Mouse (Mus musculus) lung, postnatal 0 days (tissue): ENCODE results near the gene Arid3a. TPM values are rescaled to one million over a fixed set of nuclear protein-coding genes. Genes with fewer than 3 reads are reported as not detected.

Experiments
- ATAC-seq: fragments of 200-750 bp; cut with Nextera tagmentation; 2 replicates; pipeline ENCODE4 v1.8.0; 2017; ENCODE audit warnings: moderate library complexity
- DNase-seq: peaks from one replicate; pipeline ENCODE4 v3.0.0-alpha.2; 2016; ENCODE audit warnings: low spot score
- H3K27ac ChIP-seq: fragments of 300-500 bp; sonication (generic); 2 replicates; pipeline ENCODE4 v1.5.1; 2014; ENCODE audit warnings: antibody characterized with exemption, mild to moderate bottlenecking, low read length, mixed read lengths
- H3K27me3 ChIP-seq: fragments of 300-500 bp; sonication (generic); replicated peaks from 2 replicates; pipeline ENCODE4 v1.6.1; 2014; ENCODE audit warnings: low read length, mixed read lengths; ENCODE audit not compliant: insufficient read depth
- H3K36me3 ChIP-seq: fragments of 300-500 bp; sonication (generic); 2 replicates; pipeline ENCODE4 v1.6.1; 2014; ENCODE audit warnings: low read length, mixed read lengths; ENCODE audit not compliant: insufficient read depth
- H3K4me1 ChIP-seq: fragments of 300-500 bp; sonication (generic); 2 replicates; pipeline ENCODE4 v1.6.1; 2014; ENCODE audit warnings: antibody characterized with exemption, low read depth, low read length, mixed read lengths; ENCODE audit not compliant: insufficient read depth
- H3K4me2 ChIP-seq: fragments of 300-500 bp; sonication (generic); replicated peaks from 2 replicates; pipeline ENCODE4 v1.6.1; 2014; ENCODE audit warnings: low read depth, mild to moderate bottlenecking, low read length, moderate library complexity, mixed read lengths
- H3K4me3 ChIP-seq: fragments of 300-500 bp; sonication (generic); 2 replicates; pipeline ENCODE4 v1.5.1; 2014; ENCODE audit warnings: low read depth, low read length
- H3K9ac ChIP-seq: fragments of 300-500 bp; sonication (generic); replicated peaks from 2 replicates; pipeline ENCODE4 v1.6.1; 2014; ENCODE audit warnings: low read depth, mild to moderate bottlenecking
- H3K9me3 ChIP-seq: fragments of 300-500 bp; sonication (generic); 2 replicates; pipeline ENCODE4 v1.6.1; 2016; ENCODE audit warnings: low read length, mixed read lengths
- CTCF ChIP-seq: IDR thresholded peaks from 2 replicates; pipeline ENCODE4 v1.5.1; 2016; ENCODE audit warnings: antibody characterized with exemption, mild to moderate bottlenecking
- EP300 ChIP-seq: IDR thresholded peaks from 2 replicates; pipeline ENCODE4 v1.6.1; 2016; ENCODE audit warnings: antibody characterized with exemption, mild to moderate bottlenecking, control low read depth
- WGBS: fragments of 180-500 bp; shearing (Covaris S2); extraction: QIAGEN DNeasy Blood & Tissue Kit; methylation state at CpG from one replicate; pipeline ENCODE4 v1.1.7; 2014; 5-methylcytosine and 5-hydroxymethylcytosine counted together
- polyA plus RNA-seq: library from polyadenylated mRNA; unstranded; fragments of >200 nt; fragmentation: Nextera tagmentation; extraction: Ambion mirVana; gene quantifications from 2 replicates; pipeline ENCODE4 v1.2.1, GENCODE M21; 2015

Gene Arid3a
- polyA plus RNA-seq, 1 experiment from 2014 or later: 4.8 TPM

DNA sequence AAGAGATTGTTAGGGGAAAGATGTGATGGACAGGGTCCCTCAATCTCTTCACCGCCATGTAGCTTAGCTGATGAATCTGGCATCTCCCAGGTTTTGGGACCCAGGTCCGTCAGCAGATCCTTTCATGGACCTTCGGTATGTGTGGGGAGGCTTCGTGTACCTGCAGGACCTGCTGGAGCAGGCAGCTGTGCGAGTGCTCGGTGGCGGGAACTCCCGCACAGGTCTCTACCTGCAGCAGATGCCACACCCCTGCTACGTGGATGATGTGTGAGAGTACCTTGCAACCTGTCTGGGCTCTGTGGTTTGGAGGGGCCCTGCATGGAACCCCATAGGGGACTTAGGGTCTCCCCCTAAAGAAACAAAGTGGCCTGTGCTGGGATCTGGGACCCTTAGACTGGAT, 75.1 kb downstream of the Arid3a start:
- no peak for DNase-seq
- Histone ChIP-seq H3K4me3 (no peak overlapping the region), H3K4me1 (0 out of 2 replicates have a peak, but pooled peaks cover 10% of the 10 kb centered on the region), H3K36me3 (no peaks in the 10 kb centered on the region), H3K27ac (no peak overlapping the region), H3K9ac (no peak overlapping the region), H3K9me3 (no peaks in the 10 kb centered on the region), H3K4me2 (no peak overlapping the region), H3K27me3 (no peaks in the 10 kb centered on the region)
- WGBS: 82% methylated on average over 9 of the region's 9 CpGs
- ATAC-seq: no peak
- no peak for TF ChIP-seq CTCF
- no peak for TF ChIP-seq EP300

DNA sequence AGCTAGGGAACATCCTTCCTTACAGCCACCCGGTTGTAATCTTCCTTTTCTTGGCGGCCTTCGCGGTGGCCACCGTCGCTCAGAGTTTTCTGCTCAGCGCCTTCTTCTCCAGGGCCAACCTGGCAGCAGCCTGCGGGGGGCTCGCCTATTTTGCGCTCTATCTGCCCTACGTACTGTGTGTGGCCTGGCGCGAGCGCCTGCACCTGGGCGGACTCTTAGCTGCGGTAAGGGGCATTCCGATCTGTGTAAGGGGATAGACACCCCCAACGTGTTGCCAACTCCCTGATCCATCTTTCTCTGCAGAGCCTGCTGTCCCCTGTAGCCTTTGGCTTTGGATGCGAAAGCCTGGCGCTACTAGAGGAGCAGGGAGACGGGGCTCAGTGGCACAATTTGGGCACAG, 76.0 kb downstream of the Arid3a start:
- no peaks in the 10 kb centered on the region for H3K36me3 ChIP-seq
- peak overlapping the region; percentile 29; the same call in 1 of the 2 replicates for H3K27ac ChIP-seq
- 0 out of 2 replicates have a peak, but pooled peaks cover 5% of the 10 kb centered on the region for H3K4me1 ChIP-seq
- no peak overlapping the region for H3K9ac ChIP-seq
- H3K4me3 ChIP-seq: no peak overlapping the region
- WGBS: 43% methylated on average over 21 of the region's 21 CpGs
- DNase-seq: no peak
- no peak for TF ChIP-seq EP300
- no peak for TF ChIP-seq CTCF
- H3K9me3 ChIP-seq: no peaks in the 10 kb centered on the region
- H3K27me3 ChIP-seq: no peaks in the 10 kb centered on the region
- no peak for ATAC-seq
- H3K4me2 ChIP-seq: no peak overlapping the region

DNA sequence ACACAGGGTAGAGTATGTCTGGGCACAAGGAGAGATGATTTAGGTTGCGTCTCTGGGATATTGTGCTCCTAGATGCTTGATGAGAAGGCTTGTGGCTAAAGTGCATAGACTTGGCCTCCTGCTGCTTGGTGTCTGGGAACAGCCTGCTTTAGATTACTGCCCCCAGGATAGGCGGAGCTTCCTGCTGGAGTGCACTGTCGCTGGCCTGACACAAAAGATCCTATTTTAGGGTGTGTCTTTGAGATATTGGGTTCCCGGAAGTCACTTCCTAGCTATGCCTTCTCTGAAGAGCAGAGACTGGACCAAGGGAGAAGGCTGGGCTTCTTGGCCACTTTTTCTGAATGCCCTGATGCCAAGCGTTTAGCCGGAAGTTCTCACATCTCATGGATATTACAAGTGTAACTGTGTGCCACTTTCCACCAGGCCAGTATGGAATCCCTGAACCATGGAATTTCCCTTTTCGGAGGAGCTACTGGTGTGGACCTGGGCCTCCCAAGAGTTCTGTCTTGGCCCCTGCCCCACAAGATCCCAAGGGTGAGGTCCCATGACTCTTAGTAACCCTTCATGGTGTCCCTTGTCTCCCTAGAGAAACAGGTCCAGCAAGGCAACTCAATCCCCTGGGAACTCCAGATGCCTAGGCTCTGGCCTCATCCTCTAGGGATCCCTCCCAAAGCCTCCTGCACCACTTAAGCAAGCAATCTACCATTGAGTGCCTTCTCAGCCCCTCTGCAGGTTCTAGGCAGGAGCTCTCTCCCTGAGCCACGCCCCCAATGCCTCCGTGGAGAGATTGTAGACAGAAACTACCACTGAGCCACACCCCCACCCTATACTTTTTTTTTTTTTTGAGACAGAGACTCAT, 76.8 kb downstream of the Arid3a start:
- no peak overlapping the region for H3K4me2 ChIP-seq
- H3K36me3 ChIP-seq: no peaks in the 10 kb centered on the region
- H3K9ac ChIP-seq: no peak overlapping the region
- peak; percentile 52; the same call in 1 of the 2 replicates for TF ChIP-seq EP300
- no peak for TF ChIP-seq CTCF
- peak; percentile 71 for ATAC-seq
- no peaks in the 10 kb centered on the region for H3K27me3 ChIP-seq
- 58% methylated on average over 9 of the region's 9 CpGs for WGBS
- H3K9me3 ChIP-seq: no peaks in the 10 kb centered on the region
- H3K27ac ChIP-seq: peak overlapping the region; percentile 62
- 0 out of 2 replicates have a peak, but pooled peaks cover 5% of the 10 kb centered on the region for H3K4me1 ChIP-seq
- DNase-seq: peak; percentile 62
- no peak overlapping the region for H3K4me3 ChIP-seq

DNA sequence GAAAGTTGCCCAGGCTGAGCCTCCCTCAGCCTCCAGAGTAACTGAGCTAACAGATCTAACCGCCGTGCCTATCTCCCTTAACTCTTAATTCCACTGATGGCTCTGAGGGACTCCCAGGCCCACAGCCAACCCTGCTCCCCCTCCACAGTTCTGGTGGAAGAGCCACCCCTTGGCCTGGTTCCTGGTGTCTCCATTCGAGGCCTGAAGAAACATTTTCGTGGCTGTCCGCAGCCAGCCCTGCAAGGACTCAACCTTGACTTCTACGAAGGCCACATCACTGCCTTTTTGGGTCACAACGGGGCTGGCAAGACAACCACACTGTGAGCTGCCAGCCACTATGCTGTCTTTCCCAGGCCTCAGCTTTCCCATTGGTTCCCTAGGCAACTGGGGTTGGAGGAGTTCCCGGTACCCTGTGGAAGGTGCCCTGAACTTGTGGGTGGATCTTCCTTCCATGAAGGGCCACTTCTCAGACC, 77.4 kb downstream of the Arid3a start:
- ATAC-seq (no peak), DNase-seq (no peak)
- H3K4me2 ChIP-seq: no peak overlapping the region
- H3K4me1 ChIP-seq: 0 out of 2 replicates have a peak, but pooled peaks cover 5% of the 10 kb centered on the region
- H3K9ac ChIP-seq: no peak overlapping the region
- WGBS: 74% methylated on average over 8 of the region's 8 CpGs
- no peak overlapping the region for H3K4me3 ChIP-seq
- TF ChIP-seq CTCF: no peak
- TF ChIP-seq EP300: no peak
- peak overlapping the region; percentile 62; the same call in 1 of the 2 replicates for H3K27ac ChIP-seq
- no peaks in the 10 kb centered on the region for H3K27me3 ChIP-seq
- 0 out of 2 replicates have a peak, but pooled peaks cover 4% of the 10 kb centered on the region for H3K36me3 ChIP-seq
- no peaks in the 10 kb centered on the region for H3K9me3 ChIP-seq

Other genes with a start within 250 kb of the Arid3a start
- 52.7 and 64.3 TPM in 2 replicates for gene Cdc34, start 244.8 kb upstream of the Arid3a start, polyA plus RNA-seq
- gene Gzmm, start 238.0 kb upstream of the Arid3a start, polyA plus RNA-seq: 0.57 and 0.69 TPM in 2 replicates
- gene Bsg, start 222.6 kb upstream of the Arid3a start, polyA plus RNA-seq: 1,234 and 1,299 TPM in 2 replicates
- gene Hcn2, start 210.4 kb upstream of the Arid3a start, polyA plus RNA-seq: 0.12 and 0.15 TPM in 2 replicates
- gene Polrmt, start 180.5 kb upstream of the Arid3a start, polyA plus RNA-seq: 17.4 and 22.4 TPM in 2 replicates
- 0.18 TPM in 1 of 2 replicates, not detected in the other for gene Fgf22, start 172.0 kb upstream of the Arid3a start, polyA plus RNA-seq
- gene Rnf126, start 160.1 kb upstream of the Arid3a start, polyA plus RNA-seq: 40.5 and 45.9 TPM in 2 replicates
- gene Fstl3, start 149.8 kb upstream of the Arid3a start, polyA plus RNA-seq: 38.6 and 39.9 TPM in 2 replicates
- gene Prss57, start 136.1 kb upstream of the Arid3a start, polyA plus RNA-seq: 0.11 and 0.31 TPM in 2 replicates
- 29.6 and 30.8 TPM in 2 replicates for gene Palm, start 133.5 kb upstream of the Arid3a start, polyA plus RNA-seq
- gene Misp, start 106.1 kb upstream of the Arid3a start, polyA plus RNA-seq: 10.5 and 10.6 TPM in 2 replicates
- gene Ptbp1, start 72.6 kb upstream of the Arid3a start, polyA plus RNA-seq: 107 and 109 TPM in 2 replicates
- 2.2 and 2.4 TPM in 2 replicates for gene Prtn3, start 52.6 kb upstream of the Arid3a start, polyA plus RNA-seq
- 3.9 and 4.8 TPM in 2 replicates for gene Plppr3, start 52.4 kb upstream of the Arid3a start, polyA plus RNA-seq
- 0.92 TPM in 1 of 2 replicates, not detected in the other for gene Elane, start 40.8 kb upstream of the Arid3a start, polyA plus RNA-seq
- gene Cfd, start 36.2 kb upstream of the Arid3a start, polyA plus RNA-seq: not detected in 2 replicates
- gene Med16, start 18.1 kb upstream of the Arid3a start, polyA plus RNA-seq: 32.0 and 32.8 TPM in 2 replicates
- gene Gm26602, start 16.2 kb upstream of the Arid3a start, polyA plus RNA-seq: not detected in 2 replicates
- 1.6 and 1.7 TPM in 2 replicates for gene Kiss1r, start 10.1 kb upstream of the Arid3a start, polyA plus RNA-seq
- 123 and 129 TPM in 2 replicates for gene R3hdm4, start 5.8 kb upstream of the Arid3a start, polyA plus RNA-seq
- 32.8 and 44.2 TPM in 2 replicates for gene Wdr18, start 33.1 kb downstream of the Arid3a start, polyA plus RNA-seq
- gene Grin3b, start 43.7 kb downstream of the Arid3a start, polyA plus RNA-seq: 0.24 and 0.32 TPM in 2 replicates
- gene Tmem259, start 57.3 kb downstream of the Arid3a start, polyA plus RNA-seq: 26.7 and 27.6 TPM in 2 replicates
- 483 and 567 TPM in 2 replicates for gene Cnn2, start 61.5 kb downstream of the Arid3a start, polyA plus RNA-seq
- 5.5 and 6.5 TPM in 2 replicates for gene Abca7, start 69.5 kb downstream of the Arid3a start, polyA plus RNA-seq
- 20.1 and 22.2 TPM in 2 replicates for gene Arhgap45, start 89.6 kb downstream of the Arid3a start, polyA plus RNA-seq
- gene Polr2e, start 112.8 kb downstream of the Arid3a start, polyA plus RNA-seq: 178 and 202 TPM in 2 replicates
- 1,058 and 1,082 TPM in 2 replicates for gene Gpx4, start 120.1 kb downstream of the Arid3a start, polyA plus RNA-seq
- gene Sbno2, start 178.5 kb downstream of the Arid3a start, polyA plus RNA-seq: 17.5 and 26.4 TPM in 2 replicates
- gene Stk11, start 188.8 kb downstream of the Arid3a start, polyA plus RNA-seq: 19.0 and 19.8 TPM in 2 replicates
- gene Atp5d, start 211.6 kb downstream of the Arid3a start, polyA plus RNA-seq: 463 and 491 TPM in 2 replicates
- gene Cbarp, start 213.8 kb downstream of the Arid3a start, polyA plus RNA-seq: 5.1 and 5.5 TPM in 2 replicates
- 13.2 and 14.2 TPM in 2 replicates for gene Midn, start 221.2 kb downstream of the Arid3a start, polyA plus RNA-seq
- gene Cirbp, start 238.9 kb downstream of the Arid3a start, polyA plus RNA-seq: 203 and 305 TPM in 2 replicates
- gene 1600002K03Rik, start 245.9 kb downstream of the Arid3a start, polyA plus RNA-seq: 10.4 and 11.7 TPM in 2 replicates